Mouse (Mus musculus) stomach, postnatal 0 days (tissue): ENCODE data around the gene Xpnpep2.

ENCODE experiments used
- CTCF ChIP-seq: IDR thresholded peaks from 2 replicates; pipeline ENCODE4 v1.5.1; 2016; ENCODE audit warnings: antibody characterized with exemption, low read depth, mild to moderate bottlenecking, moderate library complexity
- EP300 ChIP-seq: optimal IDR thresholded peaks from 2 replicates; pipeline ENCODE3; 2016; ENCODE audit warnings: antibody characterized with exemption

DNA sequence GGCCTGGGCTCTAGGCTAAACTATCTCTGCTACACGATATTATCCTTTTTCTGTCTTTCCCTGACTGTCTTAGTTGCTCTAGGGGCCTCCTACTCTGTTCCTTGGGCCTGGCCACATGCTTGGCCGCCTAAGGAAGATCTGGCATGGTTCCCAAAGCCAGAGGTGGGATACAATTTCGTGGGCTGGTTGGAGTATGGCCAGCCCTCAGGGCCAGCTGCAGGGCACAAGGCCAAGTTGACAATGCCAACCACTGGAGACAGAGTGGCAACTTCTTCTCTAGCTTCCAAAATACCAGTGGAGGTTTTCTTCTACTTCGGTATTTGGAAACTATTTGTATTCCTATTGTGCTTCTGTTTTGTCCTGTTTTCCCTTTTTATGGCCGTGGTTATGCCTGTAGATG is 26.2 kb upstream of the Xpnpep2 start:
- TF ChIP-seq EP300 (no peak), CTCF (no peak)
